Mouse (Mus musculus) limb, embryonic 14.5 days (tissue): ENCODE results near the gene Zfp266. TPM values are rescaled to one million over a fixed set of nuclear protein-coding genes. Genes with fewer than 3 reads are reported as not detected.

ENCODE experiments used
- ATAC-seq: fragments of 200-750 bp; cut with Nextera tagmentation; 2 replicates; pipeline ENCODE4 v1.8.0; 2017; ENCODE audit warnings: low read depth, moderate number of reproducible peaks, moderate TSS enrichment; ENCODE audit not compliant: low FRiP score
- DNase-seq: peaks from one replicate; pipeline ENCODE4 v3.0.0-alpha.2; 2015; ENCODE audit warnings: low spot score
- H3K27ac ChIP-seq: fragments of 300-500 bp; sonication (generic); replicated peaks from 2 replicates; pipeline ENCODE4 v1.5.1; 2014; ENCODE audit warnings: low read depth, mild to moderate bottlenecking, low read length, moderate library complexity, mixed read lengths
- H3K27me3 ChIP-seq: fragments of 300-500 bp; sonication (generic); 2 replicates; pipeline ENCODE4 v1.6.1; 2014; ENCODE audit warnings: low read length, mixed read lengths; ENCODE audit not compliant: control insufficient read depth, insufficient read depth
- H3K36me3 ChIP-seq: fragments of 300-500 bp; sonication (generic); 2 replicates; pipeline ENCODE4 v1.6.1; 2014; ENCODE audit warnings: mild to moderate bottlenecking, low read length, moderate library complexity, mixed read lengths; ENCODE audit not compliant: control insufficient read depth, insufficient read depth
- H3K4me1 ChIP-seq: fragments of 300-500 bp; sonication (generic); 2 replicates; pipeline ENCODE4 v1.6.1; 2014; ENCODE audit warnings: antibody characterized with exemption, low read length, mixed read lengths; ENCODE audit not compliant: control insufficient read depth, insufficient read depth
- H3K4me2 ChIP-seq: fragments of 300-500 bp; sonication (generic); replicated peaks from 2 replicates; pipeline ENCODE4 v1.6.1; 2014; ENCODE audit warnings: low read depth, mild to moderate bottlenecking, low read length, moderate library complexity; ENCODE audit not compliant: severe bottlenecking
- H3K4me3 ChIP-seq: fragments of 300-500 bp; sonication (generic); replicated peaks from 2 replicates; pipeline ENCODE4 v1.5.1; 2014; ENCODE audit warnings: low read length
- H3K9ac ChIP-seq: fragments of 300-500 bp; sonication (generic); 2 replicates; pipeline ENCODE4 v1.6.1; 2014; ENCODE audit warnings: mild to moderate bottlenecking, low read depth, low read length, moderate library complexity; ENCODE audit not compliant: severe bottlenecking
- H3K9me3 ChIP-seq: fragments of 300-500 bp; sonication (generic); 2 replicates; pipeline ENCODE4 v1.6.1; 2016; ENCODE audit warnings: low read length; ENCODE audit not compliant: control insufficient read depth
- POLR2A ChIP-seq: fragments of 200-500 bp; IDR thresholded peaks from 2 replicates; pipeline ENCODE4 v1.8.0; 2012; ENCODE audit warnings: inconsistent platforms, mild to moderate bottlenecking, moderate library complexity, borderline replicate concordance; ENCODE audit not compliant: insufficient read depth, insufficient read length; ENCODE audit errors: extremely low read depth
- WGBS: fragments of 180-500 bp; shearing (Covaris S2); extraction: QIAGEN DNeasy Blood & Tissue Kit; methylation state at CpG from one replicate; pipeline ENCODE4 v1.1.7; 2014; 5-methylcytosine and 5-hydroxymethylcytosine counted together
- polyA plus RNA-seq, 2 experiments: library from polyadenylated mRNA; depleted of rRNA in 1 of 2; stranded (reverse) in 1 of 2; unstranded in 1 of 2; fragments of >200 nt; fragmentation: Nextera tagmentation in 1 of 2; extraction: Ambion mirVana in 1 of 2; gene quantifications; 2 replicates each; pipeline versions ENCODE4 v1.2.1 to v1.2.3; 2012 to 2014

Gene Zfp266
- polyA plus RNA-seq, 2 experiments, result 43.5 to 92.4 TPM

- TF ChIP-seq POLR2A, result no peak
- Histone ChIP-seq H3K27me3 (no peaks in the 10 kb centered on the region), H3K4me2 (no peak overlapping the region), H3K4me1 (0 out of 2 replicates have a peak, but pooled peaks cover 5% of the 10 kb centered on the region), H3K27ac (no peak overlapping the region), H3K36me3 (peaks cover 66% of the 10 kb centered on the region), H3K9me3 (no peaks in the 10 kb centered on the region), H3K4me3 (no peak overlapping the region), H3K9ac (no peak overlapping the region)
- 84% methylated on average over 8 of the region's 8 CpGs for WGBS
- DNase-seq (no peak), ATAC-seq (no peak)
Measured at GRCm38 (mm10) chr9:20512714-20513113, 8.5 kb downstream of the Zfp266 start.

- TF ChIP-seq POLR2A, result no peak
- no peak overlapping the region for H3K9ac ChIP-seq
- H3K4me2 ChIP-seq, result no peak overlapping the region
- H3K27me3 ChIP-seq, result no peaks in the 10 kb centered on the region
- H3K27ac ChIP-seq, result no peak overlapping the region
- ATAC-seq (no peak), DNase-seq (no peak)
- 0 out of 2 replicates have a peak, but pooled peaks cover 5% of the 10 kb centered on the region for H3K4me1 ChIP-seq
- WGBS, result 88% methylated on average over 4 of the region's 4 CpGs
- peaks cover 68% of the 10 kb centered on the region for H3K36me3 ChIP-seq
- H3K4me3 ChIP-seq, result no peak overlapping the region
- H3K9me3 ChIP-seq, result no peaks in the 10 kb centered on the region
Measured at GRCm38 (mm10) chr9:20511645-20512044, 9.6 kb downstream of the Zfp266 start.

GRCm38 (mm10) chr9:20510346-20510745 lies 10.9 kb downstream of the Zfp266 start:
- Histone ChIP-seq H3K9me3 (no peaks in the 10 kb centered on the region), H3K4me3 (no peak overlapping the region), H3K4me2 (no peak overlapping the region), H3K4me1 (0 out of 2 replicates have a peak, but pooled peaks cover 5% of the 10 kb centered on the region), H3K27ac (no peak overlapping the region), H3K36me3 (peaks cover 72% of the 10 kb centered on the region), H3K9ac (no peak overlapping the region), H3K27me3 (no peaks in the 10 kb centered on the region)
- no peak for TF ChIP-seq POLR2A
- DNase-seq (no peak), ATAC-seq (no peak)
- 63% methylated on average over 1 of the region's 1 CpGs for WGBS

GRCm38 (mm10) chr9:20509676-20510075 lies 11.5 kb downstream of the Zfp266 start:
- WGBS, result 84% methylated on average over 3 of the region's 3 CpGs

GRCm38 (mm10) chr9:20504801-20505200 lies 16.4 kb downstream of the Zfp266 start:
- TF ChIP-seq POLR2A, result no peak
- H3K36me3 ChIP-seq, result peaks cover 82% of the 10 kb centered on the region

More at GRCm38 (mm10) chr9:20509676-20510075, 11.5 kb downstream of the Zfp266 start:
- no peak for ATAC-seq
- Histone ChIP-seq H3K4me2 (no peak overlapping the region), H3K9ac (no peak overlapping the region), H3K27ac (no peak overlapping the region), H3K4me1 (0 out of 2 replicates have a peak, but pooled peaks cover 5% of the 10 kb centered on the region), H3K4me3 (no peak overlapping the region), H3K36me3 (peaks cover 72% of the 10 kb centered on the region), H3K9me3 (no peaks in the 10 kb centered on the region), H3K27me3 (no peaks in the 10 kb centered on the region)
- no peak for TF ChIP-seq POLR2A
- no peak for DNase-seq

More at GRCm38 (mm10) chr9:20504801-20505200, 16.4 kb downstream of the Zfp266 start:
- Histone ChIP-seq H3K9ac (no peak overlapping the region), H3K9me3 (no peaks in the 10 kb centered on the region), H3K4me3 (no peak overlapping the region), H3K27ac (no peak overlapping the region), H3K27me3 (no peaks in the 10 kb centered on the region), H3K4me1 (no peaks in the 10 kb centered on the region), H3K4me2 (no peak overlapping the region)
- no peak for DNase-seq
- WGBS, result 92% methylated on average over 5 of the region's 5 CpGs
- ATAC-seq, result no peak
